Mouse (Mus musculus): ENCODE data around the gene Gm2696.
"Not testable (repeated sequence)": the region's sequence is repeated elsewhere in the genome, so short reads cannot be mapped to it uniquely, and the experiment has no call there.

The Gm2696 gene

GRCm38 (mm10) chr10:77814382-77814781 lies at the start of gene Gm2696:
TSS of gene Gm2696 (plus strand) at chr10:77814682.
- DNase-seq (ENCODE audit: low spot score in 2 of 2) = no peak

- no peak for DNase-seq (ENCODE audit: low spot score in 2 of 2)
Measured at GRCm38 (mm10) chr10:77769727-77770126, 44.8 kb upstream of the Gm2696 start.

GRCm38 (mm10) chr10:77771225-77771624 lies 43.3 kb upstream of the Gm2696 start, which contains the start of gene Gm3238:
TSS of gene Gm3238 (minus strand) at chr10:77771325.
- DNase-seq (ENCODE audit: low spot score in 2 of 2) = not testable (repeated sequence)

GRCm38 (mm10) chr10:77772142-77772541 lies 42.3 kb upstream of the Gm2696 start:
- DNase-seq (ENCODE audit: low spot score in 2 of 2) = not testable (repeated sequence)

GRCm38 (mm10) chr10:77776844-77777243 lies 37.6 kb upstream of the Gm2696 start, which contains the start of gene Gm7138:
TSS of gene Gm7138 (minus strand) at chr10:77776944.
- DNase-seq (ENCODE audit: low spot score in 2 of 2) = not testable (repeated sequence)

GRCm38 (mm10) chr10:77782442-77782841 lies 32.0 kb upstream of the Gm2696 start, which contains the start of gene Gm3250:
TSS of gene Gm3250 (minus strand) at chr10:77782542.
- not testable (repeated sequence) for DNase-seq (ENCODE audit: low spot score in 2 of 2)

GRCm38 (mm10) chr10:77783396-77783795 lies 31.1 kb upstream of the Gm2696 start:
- not testable (repeated sequence) for DNase-seq (ENCODE audit: low spot score in 2 of 2)

- not testable (repeated sequence) for DNase-seq (ENCODE audit: low spot score in 2 of 2)
Measured at GRCm38 (mm10) chr10:77787876-77788275, 26.6 kb upstream of the Gm2696 start, which contains the start of gene Gm7137. TSS of gene Gm7137 (minus strand) at chr10:77788200.

GRCm38 (mm10) chr10:77788621-77789020 lies 25.9 kb upstream of the Gm2696 start:
- DNase-seq (ENCODE audit: low spot score in 2 of 2) = no peak

GRCm38 (mm10) chr10:77794976-77795375 lies 19.5 kb upstream of the Gm2696 start, which contains the start of gene Gm9639:
TSS of gene Gm9639 (minus strand) at chr10:77795076.
- DNase-seq (ENCODE audit: low spot score in 2 of 2) = no peak

- DNase-seq (ENCODE audit: low spot score in 2 of 2) = no peak
Measured at GRCm38 (mm10) chr10:77797677-77798076, 16.8 kb upstream of the Gm2696 start.

GRCm38 (mm10) chr10:77798164-77798920 lies 16.1 kb upstream of the Gm2696 start:
- not testable (repeated sequence) for DNase-seq (ENCODE audit: low spot score in 2 of 2)

- no peak for DNase-seq (ENCODE audit: low spot score in 2 of 2)
Measured at GRCm38 (mm10) chr10:77798921-77799508, 15.5 kb upstream of the Gm2696 start, which contains the start of gene Gm19668. TSS of gene Gm19668 (minus strand) at chr10:77799133.

GRCm38 (mm10) chr10:77804095-77804494 lies 10.4 kb upstream of the Gm2696 start:
- no peak for DNase-seq (ENCODE audit: low spot score in 2 of 2)

- DNase-seq (ENCODE audit: low spot score in 2 of 2) = no peak
Measured at GRCm38 (mm10) chr10:77811743-77812142, 2.7 kb upstream of the Gm2696 start, which contains the start of gene Gm9507. TSS of gene Gm9507 (minus strand) at chr10:77811843.

GRCm38 (mm10) chr10:77815514-77815913 lies 1.0 kb downstream of the Gm2696 start:
- DNase-seq (ENCODE audit: low spot score in 2 of 2) = no peak

GRCm38 (mm10) chr10:77818523-77818922 lies 4.0 kb downstream of the Gm2696 start:
- DNase-seq (ENCODE audit: low spot score in 2 of 2) = no peak

GRCm38 (mm10) chr10:77819203-77819602 lies 4.7 kb downstream of the Gm2696 start:
- no peak for DNase-seq (ENCODE audit: low spot score in 2 of 2)

- DNase-seq (ENCODE audit: low spot score in 2 of 2) = no peak
Measured at GRCm38 (mm10) chr10:77826951-77827350, 12.5 kb downstream of the Gm2696 start, which contains the start of gene Krtap10-4. TSS of gene Krtap10-4 (minus strand) at chr10:77827095.

- DNase-seq (ENCODE audit: low spot score in 2 of 2) = no peak
Measured at GRCm38 (mm10) chr10:77835647-77836046, 21.2 kb downstream of the Gm2696 start, which contains the start of gene Krtap10-10. TSS of gene Krtap10-10 (plus strand) at chr10:77835947.

- no peak for DNase-seq (ENCODE audit: low spot score in 2 of 2)
Measured at GRCm38 (mm10) chr10:77839006-77839405, 24.5 kb downstream of the Gm2696 start.

- no peak for DNase-seq (ENCODE audit: low spot score in 2 of 2)
Measured at GRCm38 (mm10) chr10:77846503-77846902, 32.0 kb downstream of the Gm2696 start, which contains the start of gene Gm36176. TSS of gene Gm36176 (plus strand) at chr10:77846803.

All from urinary bladder, postnatal 36 days (tissue).